ENCODE assay signal across 8 mouse cellular contexts in the genomic region with DNA sequence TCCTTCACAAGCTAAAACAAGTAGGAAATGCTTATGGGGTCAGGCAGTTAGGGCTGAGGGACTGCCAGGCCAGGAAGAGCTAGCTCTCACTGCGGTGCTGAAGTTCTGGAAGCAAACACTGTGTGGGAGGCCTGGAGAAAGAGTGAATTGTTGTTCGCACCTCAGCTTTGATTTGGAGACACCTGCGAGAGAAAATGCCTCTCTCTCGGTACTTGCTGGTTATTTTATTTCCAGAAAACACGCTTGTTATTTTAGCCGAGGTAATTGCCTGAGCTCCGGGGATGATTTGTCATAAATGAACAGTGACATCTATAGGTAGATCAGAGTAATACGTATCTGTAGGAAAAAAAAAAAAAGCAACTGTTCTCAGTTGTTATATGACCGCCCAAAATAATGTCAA.
DNase-seq lines count a peak whose midpoint lies in the region; ATAC-seq and TF ChIP-seq lines count a peak whose summit lies in the region.

No protein-coding gene starts in this region.

- no peak for DNase-seq in heart, adult 9 months (ENCODE audit: low spot score in 2 of 2)
- no peak for DNase-seq in ES-E14 (ENCODE audit: low read depth, low spot score)
- peak; percentile 59 for DNase-seq in embryo, embryonic 10.5 days (ENCODE audit: low spot score)
- peak; percentile 73 for DNase-seq in hindbrain, embryonic 14.5 days (ENCODE audit: low spot score)
- no peak for DNase-seq in adrenal gland, postnatal 4 days (ENCODE audit: low spot score in 2 of 2)
- no peak for DNase-seq in spleen, postnatal 36 days (ENCODE audit: low spot score in 2 of 2)

- H3K36me3 ChIP-seq in heart, embryonic 14.5 days (ENCODE audit: control insufficient read depth, insufficient read depth, low read length): no peaks in the 10 kb centered on the region
- H3K36me3 ChIP-seq in ES-E14 (ENCODE audit: control insufficient read depth, insufficient read depth, low read length, poor library complexity, severe bottlenecking): no peaks in the 10 kb centered on the region
- no peaks in the 10 kb centered on the region for H3K36me3 ChIP-seq in hindbrain, embryonic 14.5 days (replicated peaks; ENCODE audit: control insufficient read depth, insufficient read depth)
- H3K36me3 ChIP-seq in midbrain, embryonic 16.5 days (ENCODE audit: control insufficient read depth, insufficient read depth, low read length): no peaks in the 10 kb centered on the region

- in situ Hi-C loops in ES-E14 (cut with MboI; ENCODE audit: low sequenced_read_pairs in 2 of 2, unreplicated experiment in 2 of 2): no loop called here

- peaks cover 18% of the 10 kb centered on the region for H3K27me3 ChIP-seq in heart, embryonic 14.5 days (ENCODE audit: control insufficient read depth, insufficient read depth, low read length)
- H3K27me3 ChIP-seq in hindbrain, embryonic 14.5 days (ENCODE audit: control insufficient read depth, insufficient read depth, low read length): no peaks in the 10 kb centered on the region
- no peaks in the 10 kb centered on the region for H3K27me3 ChIP-seq in midbrain, embryonic 16.5 days (ENCODE audit: control insufficient read depth, insufficient read depth, low read depth, low read length)

- no peak for ATAC-seq in heart, embryonic 14.5 days (ENCODE audit: insufficient number of reproducible peaks, insufficient read depth, low FRiP score, low read depth)
- no peak for ATAC-seq in hindbrain, embryonic 14.5 days (ENCODE audit: low FRiP score)
- no peak for ATAC-seq in midbrain, embryonic 16.5 days

- peak overlapping the region in 1 of 2 experiments; percentile 33; a peak in 2 of 4 replicates for H3K4me3 ChIP-seq in heart, embryonic 14.5 days (ENCODE audit: control insufficient read depth in 1 of 2, insufficient read depth in 1 of 2, low read depth in 1 of 2, low read length in 2 of 2)
- H3K4me3 ChIP-seq in ES-E14 (ENCODE audit: insufficient read depth in 1 of 2, low read depth in 1 of 2, low read length in 2 of 2, poor library complexity in 1 of 2, severe bottlenecking in 1 of 2): no peak overlapping the region
- H3K4me3 ChIP-seq in hindbrain, embryonic 14.5 days (replicated peaks; ENCODE audit: low read length): no peak overlapping the region
- no peak overlapping the region for H3K4me3 ChIP-seq in midbrain, embryonic 16.5 days (ENCODE audit: low read depth, low read length)

- no peaks in the 10 kb centered on the region for H3K9me3 ChIP-seq in heart, embryonic 14.5 days (ENCODE audit: control insufficient read depth, low read length)
- H3K9me3 ChIP-seq in ES-E14 (ENCODE audit: control insufficient read depth, insufficient read depth, low read depth, low read length): no peaks in the 10 kb centered on the region
- 0 out of 2 replicates have a peak, but pooled peaks cover under 1% of the 10 kb centered on the region for H3K9me3 ChIP-seq in hindbrain, embryonic 14.5 days (ENCODE audit: control insufficient read depth, low read length)
- no peaks in the 10 kb centered on the region for H3K9me3 ChIP-seq in midbrain, embryonic 16.5 days (replicated peaks; ENCODE audit: control insufficient read depth, low read length, poor library complexity, severe bottlenecking)

- H3K27ac ChIP-seq in heart, embryonic 14.5 days (replicated peaks in 1 of 2; ENCODE audit: control insufficient read depth in 1 of 2, insufficient read depth in 1 of 2, low read depth in 2 of 2, low read length in 2 of 2): no peak overlapping the region
- no peak overlapping the region for H3K27ac ChIP-seq in ES-E14 (ENCODE audit: insufficient read depth, low read depth, low read length, poor library complexity, severe bottlenecking)
- H3K27ac ChIP-seq in hindbrain, embryonic 14.5 days: peak overlapping the region; percentile 52
- peak overlapping the region; percentile 33; the same call in 1 of the 2 replicates for H3K27ac ChIP-seq in midbrain, embryonic 16.5 days (ENCODE audit: low read length)

- 9% methylated on average over 9 of the region's 9 CpGs for WGBS in heart, embryonic 14.5 days
- whole genome bisulfite sequencing in hindbrain, embryonic 14.5 days: 11% methylated on average over 9 of the region's 9 CpGs
- 7% methylated on average over 9 of the region's 9 CpGs for WGBS in midbrain, embryonic 16.5 days

- peak overlapping the region; percentile 52 for H3K4me2 ChIP-seq in heart, embryonic 14.5 days (ENCODE audit: low read length)
- peak overlapping the region; percentile 36; the same call in 1 of the 2 replicates for H3K4me2 ChIP-seq in hindbrain, embryonic 14.5 days (replicated peaks)
- peak overlapping the region; percentile 38 for H3K4me2 ChIP-seq in midbrain, embryonic 16.5 days (ENCODE audit: low read length)

- H3K4me1 ChIP-seq in heart, embryonic 14.5 days (ENCODE audit: control insufficient read depth in 2 of 2, insufficient read depth in 2 of 2, low read length in 2 of 2): no peaks in the 10 kb centered on the region; a peak in 1 of 4 replicates
- no peaks in the 10 kb centered on the region for H3K4me1 ChIP-seq in ES-E14 (ENCODE audit: control insufficient read depth in 2 of 2, insufficient read depth in 2 of 2, low read length in 2 of 2, poor library complexity in 1 of 2)
- H3K4me1 ChIP-seq in hindbrain, embryonic 14.5 days (replicated peaks; ENCODE audit: control insufficient read depth, insufficient read depth, low read length): peaks cover 8% of the 10 kb centered on the region
- H3K4me1 ChIP-seq in midbrain, embryonic 16.5 days (ENCODE audit: control insufficient read depth, insufficient read depth, low read length): peaks cover 8% of the 10 kb centered on the region

- no peak overlapping the region for H3K9ac ChIP-seq in heart, embryonic 14.5 days (ENCODE audit: low read length)
- no peak overlapping the region for H3K9ac ChIP-seq in ES-E14 (ENCODE audit: insufficient read depth, low read depth, low read length, poor library complexity, severe bottlenecking)
- H3K9ac ChIP-seq in hindbrain, embryonic 14.5 days: no peak overlapping the region
- H3K9ac ChIP-seq in midbrain, embryonic 16.5 days (ENCODE audit: low read depth, low read length): 0 out of 2 replicates have a peak overlapping the region, but pooled peaks have one; percentile 1

TF ChIP-seq in ES-E14, 5 proteins besides CTCF, POLR2A, EP300 and RAD21:
- TF ChIP-seq ZC3H11A (IDR thresholded peaks at IDR 0.05; ENCODE audit: borderline replicate concordance, low read depth, low read length) (peak; percentile 29; the same call in 1 of the 2 replicates), HCFC1 (IDR thresholded peaks at IDR 0.05; ENCODE audit: borderline replicate concordance, insufficient read depth, low read length) (no peak), ZNF384 (IDR thresholded peaks at IDR 0.05; ENCODE audit: low read depth, low read length) (peak; percentile 96)

Comparison
In these comparisons a context has a peak if more than half of its experiments do, and no peak if none do; other contexts are left out.
1. H3K27ac ChIP-seq: peak in hindbrain, embryonic 14.5 days (single experiment) and midbrain, embryonic 16.5 days (single experiment); none in heart, embryonic 14.5 days (0 of 2) and ES-E14 (single experiment).
2. DNase-seq: peak in embryo, embryonic 10.5 days (single experiment) and hindbrain, embryonic 14.5 days (single experiment); none in heart, adult 9 months (0 of 2), ES-E14 (single experiment), adrenal gland, postnatal 4 days (0 of 2) and spleen, postnatal 36 days (0 of 2).
3. Peak in every context shown above with its lines, with median percentiles within 50 percentile points of each other: H3K4me2 ChIP-seq.